Comparison of ENCODE assay signal across 10 mouse cellular contexts in the genomic region with DNA sequence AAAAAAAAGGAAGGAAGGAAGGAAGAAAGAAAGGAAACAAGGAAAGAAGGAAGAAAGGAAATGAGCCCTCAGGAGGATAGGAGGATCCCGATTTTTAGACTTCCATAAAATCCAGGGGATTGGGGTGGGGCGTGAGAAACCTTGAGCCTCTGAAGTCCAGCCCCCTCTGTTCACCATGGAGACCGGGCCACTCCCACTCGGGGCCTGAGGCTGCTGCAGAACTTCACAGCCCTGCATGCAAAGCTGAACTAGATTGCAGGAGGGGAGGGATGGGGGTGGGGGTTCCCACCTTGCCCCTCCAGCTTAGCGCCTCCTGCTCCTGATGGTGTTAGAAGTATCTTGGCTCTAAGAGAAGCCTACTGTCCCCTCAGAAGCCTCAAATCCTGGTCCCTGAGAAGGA. TPM values are rescaled to one million over a fixed set of nuclear protein-coding genes. Genes with fewer than 3 reads are reported as not detected.
DNase-seq lines count a peak whose midpoint lies in the region; ATAC-seq and TF ChIP-seq lines count a peak whose summit lies in the region.
"Had no signal": no experiment of that assay in that cellular context is flagged by ENCODE, and none has a peak within 500 bp of the region (broad histone marks: within the 10 kb centered on the region; RNA-seq: fewer than 3 reads in every experiment).

No protein-coding gene starts in this region.

- peaks cover 3% of the 10 kb centered on the region; the same call in 1 of the 2 replicates for H3K4me1 ChIP-seq in hindbrain, embryonic 11.5 days (replicated peaks; ENCODE audit: control insufficient read depth, insufficient read depth, low read length)
- H3K4me1 ChIP-seq in hindbrain, embryonic 13.5 days (replicated peaks) = peaks cover 3% of the 10 kb centered on the region
- H3K4me1 ChIP-seq in stomach, postnatal 0 days (replicated peaks; ENCODE audit: control insufficient read depth, insufficient read depth) = 0 out of 2 replicates have a peak, but pooled peaks cover 3% of the 10 kb centered on the region

- TF ChIP-seq EP300 in stomach, postnatal 0 days (optimal IDR thresholded peaks at IDR 0.05) = no peak

- no peak overlapping the region for H3K9ac ChIP-seq in hindbrain, embryonic 11.5 days (ENCODE audit: low read depth, low read length)
- H3K9ac ChIP-seq in hindbrain, embryonic 13.5 days = no peak overlapping the region
- no peak overlapping the region for H3K9ac ChIP-seq in stomach, postnatal 0 days (ENCODE audit: low read length)

- no peak overlapping the region for H3K4me2 ChIP-seq in hindbrain, embryonic 11.5 days (replicated peaks; ENCODE audit: low read depth, low read length)
- H3K4me2 ChIP-seq in hindbrain, embryonic 13.5 days = no peak overlapping the region
- no peak overlapping the region for H3K4me2 ChIP-seq in stomach, postnatal 0 days (replicated peaks; ENCODE audit: low read depth)

- H3K27ac ChIP-seq in hindbrain, embryonic 11.5 days (ENCODE audit: low read depth, low read length) = no peak overlapping the region
- no peak overlapping the region for H3K27ac ChIP-seq in hindbrain, embryonic 13.5 days
- no peak overlapping the region for H3K27ac ChIP-seq in stomach, postnatal 0 days (replicated peaks)

- no peak for ATAC-seq in hindbrain, embryonic 11.5 days (ENCODE audit: low FRiP score)
- no peak for ATAC-seq in hindbrain, embryonic 13.5 days (ENCODE audit: low FRiP score)
- no peak for ATAC-seq in stomach, postnatal 0 days (ENCODE audit: low FRiP score, low TSS enrichment)

- no peaks in the 10 kb centered on the region for H3K36me3 ChIP-seq in hindbrain, embryonic 11.5 days (ENCODE audit: control insufficient read depth, insufficient read depth, low read length)
- H3K36me3 ChIP-seq in hindbrain, embryonic 13.5 days = no peaks in the 10 kb centered on the region
- H3K36me3 ChIP-seq in stomach, postnatal 0 days (ENCODE audit: control insufficient read depth, insufficient read depth, low read length) = no peaks in the 10 kb centered on the region
- H3K36me3 ChIP-seq: G1E had no signal

- WGBS in hindbrain, embryonic 11.5 days = 22% methylated on average over 5 of the region's 5 CpGs
- WGBS in hindbrain, embryonic 13.5 days = 30% methylated on average over 5 of the region's 5 CpGs
- WGBS in stomach, postnatal 0 days = 3% methylated on average over 5 of the region's 5 CpGs

- no peaks in the 10 kb centered on the region for H3K27me3 ChIP-seq in hindbrain, embryonic 11.5 days (ENCODE audit: control insufficient read depth, insufficient read depth, low read length)
- H3K27me3 ChIP-seq in hindbrain, embryonic 13.5 days = 0 out of 2 replicates have a peak, but pooled peaks cover 5% of the 10 kb centered on the region
- no peaks in the 10 kb centered on the region for H3K27me3 ChIP-seq in stomach, postnatal 0 days (ENCODE audit: control insufficient read depth, insufficient read depth, low read length)

- H3K9me3 ChIP-seq in hindbrain, embryonic 11.5 days (ENCODE audit: control insufficient read depth, low read length) = no peaks in the 10 kb centered on the region
- H3K9me3 ChIP-seq in hindbrain, embryonic 13.5 days = no peaks in the 10 kb centered on the region
- no peaks in the 10 kb centered on the region for H3K9me3 ChIP-seq in stomach, postnatal 0 days (ENCODE audit: control insufficient read depth, low read length)
- H3K9me3 ChIP-seq: G1E had no signal

- peak; percentile 34 for DNase-seq in hindbrain, embryonic 11.5 days (ENCODE audit: low spot score)
- DNase-seq in urinary bladder, postnatal 14 days (ENCODE audit: low spot score) = peak; percentile 33
- no peak for DNase-seq in urinary bladder, adult 2 months (ENCODE audit: low spot score)
- DNase-seq in heart, adult 9 months (ENCODE audit: low spot score in 2 of 2) = peak; percentile 44 to 51
- DNase-seq in stomach, postnatal 0 days (ENCODE audit: low spot score) = peak; percentile 26
- DNase-seq in left cerebral cortex, adult 11 months (ENCODE audit: low spot score) = no peak
- DNase-seq in liver = no peak
- DNase-seq: layer of hippocampus, postnatal 36 days had no signal

- no peak overlapping the region for H3K4me3 ChIP-seq in hindbrain, embryonic 11.5 days (ENCODE audit: low read depth, low read length)
- no peak overlapping the region for H3K4me3 ChIP-seq in hindbrain, embryonic 13.5 days
- no peak overlapping the region for H3K4me3 ChIP-seq in stomach, postnatal 0 days (ENCODE audit: low read depth, low read length)

- TF ChIP-seq CTCF in stomach, postnatal 0 days (IDR thresholded peaks at IDR 0.05; ENCODE audit: low read depth) = no peak

RNA-seq across cellular contexts. Expression of a gene that starts 1.0 kb away (rescaled TPM):
- polyA plus RNA-seq in hindbrain, embryonic 11.5 days (2014; fragmentation: Nextera tagmentation; extraction: Ambion mirVana) = not detected in 2 replicates
- polyA plus RNA-seq in hindbrain, embryonic 13.5 days (2015; fragmentation: Nextera tagmentation; extraction: Ambion mirVana) = not detected in 2 replicates
- polyA plus RNA-seq in urinary bladder, adult 2 months (2012; rRNA removed) = not detected in 2 replicates
- polyA plus RNA-seq in stomach, postnatal 0 days (2015; fragmentation: Nextera tagmentation; extraction: Ambion mirVana) = not detected in 2 replicates
- polyA plus RNA-seq: G1E had no signal

RNA-seq across cellular contexts. Expression of a gene that starts 27.9 kb away (rescaled TPM):
- polyA plus RNA-seq in hindbrain, embryonic 11.5 days (2014; fragmentation: Nextera tagmentation; extraction: Ambion mirVana) = 1.9 and 2.3 TPM in 2 replicates
- 2.0 and 3.1 TPM in 2 replicates for polyA plus RNA-seq in hindbrain, embryonic 13.5 days (2015; fragmentation: Nextera tagmentation; extraction: Ambion mirVana)
- 1.9 and 2.5 TPM in 2 replicates for polyA plus RNA-seq in urinary bladder, adult 2 months (2012; rRNA removed)
- 1.7 TPM in 2 replicates for polyA plus RNA-seq in stomach, postnatal 0 days (2015; fragmentation: Nextera tagmentation; extraction: Ambion mirVana)
- polyA plus RNA-seq: G1E had no signal

RNA-seq across cellular contexts. Expression of a gene that starts 49.4 kb away (rescaled TPM):
- polyA plus RNA-seq in hindbrain, embryonic 11.5 days (2014; fragmentation: Nextera tagmentation; extraction: Ambion mirVana) = 2.7 and 3.4 TPM in 2 replicates
- polyA plus RNA-seq in hindbrain, embryonic 13.5 days (2015; fragmentation: Nextera tagmentation; extraction: Ambion mirVana) = 2.6 and 2.8 TPM in 2 replicates
- polyA plus RNA-seq in urinary bladder, adult 2 months (2012; rRNA removed) = 107 and 122 TPM in 2 replicates
- 3.1 and 3.4 TPM in 2 replicates for polyA plus RNA-seq in stomach, postnatal 0 days (2015; fragmentation: Nextera tagmentation; extraction: Ambion mirVana)
- polyA plus RNA-seq: G1E had no signal

Comparison
In these comparisons a context has a peak if more than half of its experiments do, and no peak if none do; other contexts are left out.
1. DNase-seq: peak in hindbrain, embryonic 11.5 days (single experiment), urinary bladder, postnatal 14 days (single experiment), heart, adult 9 months (2 of 2) and stomach, postnatal 0 days (single experiment); none in urinary bladder, adult 2 months (single experiment), left cerebral cortex, adult 11 months (single experiment) and liver (single experiment).
2. RNA of a gene that starts 49.4 kb away (polyA plus RNA-seq): 107 to 122 TPM in urinary bladder, adult 2 months; 3.1 to 3.4 TPM in stomach, postnatal 0 days, 2.7 to 3.4 TPM in hindbrain, embryonic 11.5 days and 2.6 to 2.8 TPM in hindbrain, embryonic 13.5 days; every median in the first group is over 10 times any median in the second.